9 mouse cellular contexts compared by ENCODE assay signal in the genomic region with DNA sequence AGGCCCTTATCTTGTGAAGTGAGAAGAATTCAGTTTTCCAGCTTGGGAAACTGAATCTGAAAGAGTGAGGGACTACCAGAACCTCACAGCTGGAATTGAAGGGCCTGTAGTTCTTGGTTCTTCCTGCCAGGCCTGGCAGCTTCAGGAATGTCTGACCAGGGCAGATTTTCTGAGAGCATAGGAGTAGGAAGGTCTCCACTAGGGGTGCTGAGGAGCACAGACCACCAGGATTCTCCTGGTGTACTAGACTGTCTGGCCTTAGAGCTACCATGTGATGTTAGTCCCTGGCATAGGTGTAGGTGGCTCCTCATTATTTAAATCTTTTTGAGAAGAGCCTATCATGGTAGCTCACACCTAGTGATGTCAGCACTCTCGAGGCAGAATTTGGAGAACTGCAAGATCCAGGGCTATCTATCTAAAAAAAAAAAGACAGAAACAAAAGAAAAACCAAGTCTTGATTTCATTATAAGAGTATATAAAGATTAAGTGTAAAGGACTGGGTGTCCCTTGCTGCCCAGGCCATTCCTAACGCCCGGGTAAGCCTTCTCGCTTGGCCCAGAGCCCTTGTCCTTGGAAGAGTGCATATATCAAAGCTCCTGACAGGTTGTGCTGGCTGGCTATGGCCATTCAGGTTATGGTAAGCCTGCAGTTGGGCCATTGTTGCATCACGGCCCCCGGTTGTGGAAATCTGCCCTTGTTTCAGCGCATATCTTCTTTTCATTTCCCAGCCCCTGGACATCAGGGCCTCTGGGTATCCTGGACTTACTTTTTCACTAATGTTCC. TPM values are rescaled to one million over a fixed set of nuclear protein-coding genes. Genes with fewer than 3 reads are reported as not detected.
DNase-seq lines count a peak whose midpoint lies in the region; ATAC-seq and TF ChIP-seq lines count a peak whose summit lies in the region.
"Had no signal": no experiment of that assay in that cellular context is flagged by ENCODE, and none has a peak within 500 bp of the region (broad histone marks: within the 10 kb centered on the region; RNA-seq: fewer than 3 reads in every experiment).

No protein-coding gene starts in this region.

- peak; percentile 51 for DNase-seq in cerebellum, adult 11 months
- DNase-seq in 3T3-L1 (ENCODE audit: low read depth, low spot score): peak; percentile 80
- peak; percentile 80 for DNase-seq in gastrocnemius, postnatal 10 days
- peak; percentile 70 for DNase-seq in mesoderm, embryonic 11.5 days (ENCODE audit: low read depth, low spot score)
- peak; percentile 73 for DNase-seq in thymus, adult 2 months

- no peaks in the 10 kb centered on the region for H3K27me3 ChIP-seq in kidney, embryonic 15.5 days
- no peaks in the 10 kb centered on the region for H3K27me3 ChIP-seq in thymus, adult 2 months (ENCODE audit: control insufficient read depth, insufficient read depth, low read length)
- H3K27me3 ChIP-seq: hindbrain, embryonic 15.5 days had no signal

- TF ChIP-seq CTCF in bone marrow, adult 2 months (IDR thresholded peaks at IDR 0.05; ENCODE audit: control insufficient read depth, insufficient read depth, low read length): peak; percentile 33; the same call in 1 of the 2 replicates
- TF ChIP-seq CTCF in thymus, adult 2 months (IDR thresholded peaks at IDR 0.05; ENCODE audit: borderline replicate concordance, control insufficient read depth, extremely low read depth, insufficient read depth, low read length, poor library complexity): no peak

- H3K4me1 ChIP-seq in bone marrow, adult 2 months (ENCODE audit: control insufficient read depth, insufficient read depth, low read length): peaks cover 5% of the 10 kb centered on the region; the same call in 1 of the 2 replicates
- H3K4me1 ChIP-seq in kidney, embryonic 15.5 days: peaks cover 43% of the 10 kb centered on the region
- peaks cover 68% of the 10 kb centered on the region for H3K4me1 ChIP-seq in thymus, adult 2 months (replicated peaks; ENCODE audit: control insufficient read depth, insufficient read depth, low read length)

- H3K36me3 ChIP-seq in kidney, embryonic 15.5 days: peaks cover 44% of the 10 kb centered on the region
- H3K36me3 ChIP-seq in thymus, adult 2 months (ENCODE audit: control insufficient read depth, insufficient read depth, low read length): peaks cover 19% of the 10 kb centered on the region

- H3K9ac ChIP-seq in kidney, embryonic 15.5 days: no peak overlapping the region
- H3K9ac ChIP-seq: hindbrain, embryonic 15.5 days had no signal

- no peaks in the 10 kb centered on the region for H3K9me3 ChIP-seq in kidney, embryonic 15.5 days (replicated peaks)
- H3K9me3 ChIP-seq: hindbrain, embryonic 15.5 days had no signal

- ATAC-seq in cerebellum, adult (ENCODE audit: insufficient number of reproducible peaks, low FRiP score, low TSS enrichment): no peak
- ATAC-seq in kidney, embryonic 15.5 days (replicated peaks; ENCODE audit: low FRiP score): 0 out of 2 replicates have a peak, but pooled peaks have one; percentile 40

- WGBS in bone marrow, adult 2 months: 59% methylated on average over 7 of the region's 7 CpGs
- 77% methylated on average over 7 of the region's 7 CpGs for WGBS in kidney, embryonic 15.5 days
- WGBS in thymus, adult 2 months: 83% methylated on average over 7 of the region's 7 CpGs

- H3K4me2 ChIP-seq in kidney, embryonic 15.5 days: no peak overlapping the region
- H3K4me2 ChIP-seq: hindbrain, embryonic 15.5 days had no signal

- no peak overlapping the region for H3K27ac ChIP-seq in bone marrow, adult 2 months (ENCODE audit: control insufficient read depth, insufficient read depth, low read depth, low read length, poor library complexity)
- H3K27ac ChIP-seq in kidney, embryonic 15.5 days: 0 out of 2 replicates have a peak overlapping the region, but pooled peaks have one; percentile 18
- 0 out of 2 replicates have a peak overlapping the region, but pooled peaks have one; percentile 40 for H3K27ac ChIP-seq in thymus, adult 2 months (ENCODE audit: control insufficient read depth, insufficient read depth, low read length)
- H3K27ac ChIP-seq: hindbrain, embryonic 15.5 days had no signal

- H3K4me3 ChIP-seq in bone marrow, adult 2 months (replicated peaks; ENCODE audit: control insufficient read depth, low read depth, low read length): no peak overlapping the region
- H3K4me3 ChIP-seq in kidney, embryonic 15.5 days (replicated peaks): no peak overlapping the region
- H3K4me3 ChIP-seq in thymus, adult 2 months (ENCODE audit: control insufficient read depth, insufficient read depth, low read length): no peak overlapping the region
- H3K4me3 ChIP-seq: hindbrain, embryonic 15.5 days had no signal

- no peak for TF ChIP-seq POLR2A in bone marrow, adult 2 months (IDR thresholded peaks at IDR 0.05; ENCODE audit: borderline replicate concordance, control insufficient read depth, low read depth, low read length)
- no peak for TF ChIP-seq POLR2A in thymus, adult 2 months (IDR thresholded peaks at IDR 0.05; ENCODE audit: control insufficient read depth, extremely low read depth, insufficient read depth, low read length, poor library complexity)

RNA-seq across cellular contexts. Expression of a gene that starts 13.1 kb away (rescaled TPM):
- polyA plus RNA-seq in bone marrow, adult 2 months (2011; ENCODE audit: insufficient read depth, insufficient read length, low replicate concordance, missing spikeins): 12.8 and 21.0 TPM in 2 replicates
- 10 to 100 TPM; 43.3 to 64.5 TPM for total RNA-seq in gastrocnemius, postnatal 10 days (2021)
- polyA plus RNA-seq in kidney, embryonic 15.5 days (2015; fragmentation: Nextera tagmentation; extraction: Ambion mirVana): 45.8 and 52.8 TPM in 2 replicates
- 237 and 294 TPM in 2 replicates for polyA plus RNA-seq in thymus, adult 2 months (2012; rRNA removed)
